Mouse (Mus musculus) forebrain, embryonic 11.5 days (tissue): Measurements from ENCODE around the gene Dlgap1. TPM values are rescaled to one million over a fixed set of nuclear protein-coding genes. Genes with fewer than 3 reads are reported as not detected.

ENCODE experiments used
- ATAC-seq: fragments of 200-750 bp; cut with Nextera tagmentation; replicated peaks from 2 replicates; pipeline ENCODE4 v1.8.0; 2017; ENCODE audit warnings: moderate TSS enrichment; ENCODE audit not compliant: low FRiP score
- DNase-seq: peaks from one replicate; pipeline ENCODE4 v3.0.0-alpha.2; 2017; ENCODE audit warnings: low spot score
- H3K27ac ChIP-seq: fragments of 300-500 bp; sonication (generic); 2 replicates; pipeline ENCODE4 v1.5.1; 2014; ENCODE audit warnings: low read depth, low read length
- H3K27me3 ChIP-seq: fragments of 300-500 bp; sonication (generic); 2 replicates; pipeline ENCODE4 v1.6.1; 2014; ENCODE audit warnings: mild to moderate bottlenecking, low read length, mixed read lengths; ENCODE audit not compliant: control insufficient read depth, insufficient read depth
- H3K36me3 ChIP-seq: fragments of 300-500 bp; sonication (generic); 2 replicates; pipeline ENCODE4 v1.6.1; 2014; ENCODE audit warnings: mild to moderate bottlenecking, low read length, moderate library complexity, mixed read lengths; ENCODE audit not compliant: control insufficient read depth, insufficient read depth
- H3K4me1 ChIP-seq: fragments of 300-500 bp; sonication (generic); replicated peaks from 2 replicates; pipeline ENCODE4 v1.6.1; 2014; ENCODE audit warnings: low read length, mixed read lengths; ENCODE audit not compliant: control insufficient read depth, insufficient read depth
- H3K4me2 ChIP-seq: fragments of 300-500 bp; sonication (generic); 2 replicates; pipeline ENCODE4 v1.6.1; 2014; ENCODE audit warnings: low read depth, mild to moderate bottlenecking, low read length, moderate library complexity, mixed read lengths; ENCODE audit not compliant: severe bottlenecking
- H3K4me3 ChIP-seq: fragments of 300-500 bp; sonication (generic); 2 replicates; pipeline ENCODE4 v1.5.1; 2014; ENCODE audit warnings: low read depth, low read length
- H3K9ac ChIP-seq: fragments of 300-500 bp; sonication (generic); 2 replicates; pipeline ENCODE4 v1.6.1; 2014; ENCODE audit warnings: low read length
- H3K9me3 ChIP-seq: fragments of 300-500 bp; sonication (generic); 2 replicates; pipeline ENCODE4 v1.6.1; 2016; ENCODE audit warnings: low read length, mixed read lengths; ENCODE audit not compliant: control insufficient read depth
- WGBS: fragments of 180-500 bp; shearing (Covaris S2); extraction: QIAGEN DNeasy Blood & Tissue Kit; methylation state at CpG from one replicate; pipeline ENCODE4 v1.1.7; 2014; 5-methylcytosine and 5-hydroxymethylcytosine counted together
- microRNA counts: library from miRNA; unstranded; fragments of <30 nt; microRNA quantifications from one replicate; lab custom pipeline; 2015
- microRNA-seq: library from miRNA; unstranded; fragments of <30 nt; microRNA quantifications from one replicate; pipeline ENCODE4, GENCODE M21; 2016; ENCODE audit not compliant: insufficient number of aligned reads
- polyA plus RNA-seq: library from polyadenylated mRNA; unstranded; fragments of >200 nt; fragmentation: Nextera tagmentation; extraction: Ambion mirVana; gene quantifications from 2 replicates; pipeline ENCODE4 v1.2.1, GENCODE M21; 2014

Dlgap1 gene
- polyA plus RNA-seq, 1 experiment from 2014 or later = 3.0 TPM

DNA sequence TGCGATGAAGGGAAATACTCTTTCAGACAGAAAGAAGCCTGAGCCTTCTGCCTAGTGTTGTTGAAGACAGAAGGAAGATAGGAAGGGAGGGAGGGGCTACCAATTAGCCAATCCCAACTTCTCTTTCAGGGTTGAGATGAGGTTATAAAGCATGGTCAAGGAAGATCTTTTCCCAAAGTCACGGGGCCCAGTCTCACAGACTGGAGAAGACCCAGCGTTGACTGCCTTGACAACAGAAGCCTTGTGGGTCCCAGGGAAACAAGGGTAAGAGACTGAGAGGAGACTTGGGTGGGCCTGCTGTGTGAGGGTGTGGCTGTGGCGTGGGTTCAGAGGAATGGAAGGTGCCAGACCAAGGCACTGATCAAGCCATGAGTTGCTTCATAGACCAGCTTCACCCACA is 901.7 kb downstream of the Dlgap1 start:
- no peak overlapping the region for H3K4me2 ChIP-seq
- H3K36me3 ChIP-seq = no peaks in the 10 kb centered on the region
- H3K4me1 ChIP-seq = peaks cover 6% of the 10 kb centered on the region
- no peak for DNase-seq
- no peak overlapping the region for H3K4me3 ChIP-seq
- 93% methylated on average over 4 of the region's 4 CpGs for WGBS
- H3K27ac ChIP-seq = no peak overlapping the region
- H3K9me3 ChIP-seq = no peaks in the 10 kb centered on the region
- no peak overlapping the region for H3K9ac ChIP-seq
- H3K27me3 ChIP-seq = no peaks in the 10 kb centered on the region
- no peak for ATAC-seq

MicroRNA genes within 50 kb of the gene (microRNA counts, 519-probe panel; counts per million panel counts)
- microRNA mmu-miR-1195 (lab: Ali Mortazavi, UCI) = 31.2 counts per million

Small RNA genes lying within 50 kb of the gene (microRNA-seq; reads per million reads assigned to microRNA genes)
- gene Mir1195 = not detected
